Mouse (Mus musculus) heart, adult 18-20 months (tissue): ENCODE results near the gene Igtp. TPM values are rescaled to one million over a fixed set of nuclear protein-coding genes. Genes with fewer than 3 reads are reported as not detected.
"Not testable (repeated sequence)": the region's sequence is repeated elsewhere in the genome, so short reads cannot be mapped to it uniquely, and the experiment has no call there.

Experiments
- DNase-seq, 2 experiments: peaks; one replicate each; pipeline ENCODE4 v3.0.0; 2021 to 2022; ENCODE audit warnings: mixed read lengths in 1 of 2
- long read RNA-seq, 2 experiments: library from polyadenylated mRNA; stranded (forward); transcript quantifications; one replicate each; pipeline ENCODE4 v2.0.0; 2021
- total RNA-seq, 2 experiments: library from RNA; stranded (reverse); gene quantifications; 2 replicates each; pipeline ENCODE4 v1.2.3; 2021

Igtp gene
- total RNA-seq: 10 to 100 TPM in 1 of 2 experiments, 1 to 10 TPM in 1; 9.2 to 33.3 TPM
- long read RNA-seq, experiment 1, transcript Igtp-201 (3 exons, 2,022 nt): major isoform, 14 of 23 reads
- long read RNA-seq, experiment 1, partial matches to known transcripts: 8 of 23 reads
- long read RNA-seq, experiment 1, other reads (novel, unspliced or antisense): 0 of 23 reads
- long read RNA-seq, experiment 2, partial matches to known transcripts: 0 of 6 reads
- long read RNA-seq, experiment 2, other reads (novel, unspliced or antisense): 2 of 6 reads

DNA sequence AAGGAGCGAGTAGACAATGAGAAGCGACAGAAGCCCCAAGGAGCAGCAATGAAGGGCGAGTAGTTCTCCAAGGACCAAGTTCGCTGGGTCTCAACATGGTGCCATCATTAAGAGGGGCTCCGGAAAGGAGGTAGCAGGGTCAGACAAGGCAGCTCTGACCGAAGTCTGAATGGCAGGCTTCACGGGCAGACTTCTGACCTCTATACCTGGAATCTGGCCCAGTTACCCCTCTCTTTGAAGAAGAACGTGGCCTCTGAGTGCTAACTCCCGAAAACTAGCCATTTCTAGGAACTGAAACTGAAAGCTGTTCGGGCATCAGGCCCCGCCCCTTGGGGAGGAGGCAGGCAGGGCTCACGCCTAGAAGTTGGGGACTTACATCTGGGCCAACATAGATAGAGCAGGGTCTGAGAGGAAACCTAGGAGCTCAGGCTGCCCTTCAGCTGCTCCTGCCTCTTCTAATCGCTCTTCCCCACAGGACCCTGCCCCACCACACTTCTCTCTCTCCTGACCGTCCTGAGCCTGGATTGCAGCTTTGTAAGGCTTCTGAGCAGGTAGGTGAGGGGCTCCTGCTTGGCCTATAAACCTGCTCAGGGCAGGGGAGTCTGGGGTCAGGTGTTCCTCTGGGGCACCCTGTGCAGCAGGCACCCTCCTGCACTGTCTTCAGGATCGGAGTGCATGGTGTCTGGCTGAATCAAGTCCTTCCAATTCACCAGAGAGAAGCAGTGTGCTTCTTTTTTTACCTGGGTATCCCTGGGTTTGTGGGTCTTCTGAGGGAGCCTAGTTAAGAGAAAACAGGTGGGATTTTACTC lies at the start of gene Igtp, which contains the start of gene Irgm2:
TSS of gene Igtp (plus strand) at position 328 of the 809 bp plus-strand sequence.
TSS of gene Irgm2 (plus strand) at position 390 of the 809 bp plus-strand sequence.
- DNase-seq: peak; percentile 92

DNA sequence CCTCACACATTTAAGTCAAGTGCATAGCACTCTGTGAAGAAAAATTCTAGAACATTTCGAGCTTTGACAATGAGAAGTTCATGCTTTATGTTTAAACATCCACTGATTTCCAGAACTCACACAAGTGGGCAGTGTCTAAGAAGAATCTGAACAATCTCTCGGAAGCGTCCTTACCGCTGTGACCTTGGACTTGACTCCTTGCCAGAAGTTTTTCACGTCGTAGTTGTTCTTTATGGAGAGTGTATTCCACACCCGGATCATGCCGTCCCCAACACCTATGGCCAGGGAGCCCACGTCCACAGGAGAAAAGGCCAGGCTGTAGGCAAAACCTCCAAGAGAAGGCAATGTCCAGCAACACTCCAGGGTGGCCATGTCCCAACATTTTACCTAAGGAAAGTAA lies 43.9 kb upstream of the Igtp start:
- no peak for DNase-seq

DNA sequence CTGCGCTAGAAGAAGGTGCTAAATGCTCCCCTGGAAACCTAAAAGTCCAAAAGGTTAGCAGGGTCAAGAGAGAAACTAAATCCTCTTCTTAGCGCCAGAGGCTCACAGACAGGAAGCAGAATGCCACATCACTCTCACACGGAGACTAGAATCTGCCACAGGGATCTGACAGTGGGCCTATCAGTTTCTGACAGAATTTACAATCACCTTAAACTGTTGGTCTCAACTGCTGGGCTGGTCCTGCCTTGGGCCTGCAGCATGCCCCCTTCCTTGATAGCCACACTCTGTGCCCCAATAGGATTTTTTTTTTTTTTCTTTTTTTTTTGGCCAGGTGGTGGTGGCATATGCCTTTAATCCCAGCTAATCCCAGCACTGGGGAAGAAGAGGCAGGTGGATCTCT lies 42.5 kb upstream of the Igtp start:
- DNase-seq: no peak

DNA sequence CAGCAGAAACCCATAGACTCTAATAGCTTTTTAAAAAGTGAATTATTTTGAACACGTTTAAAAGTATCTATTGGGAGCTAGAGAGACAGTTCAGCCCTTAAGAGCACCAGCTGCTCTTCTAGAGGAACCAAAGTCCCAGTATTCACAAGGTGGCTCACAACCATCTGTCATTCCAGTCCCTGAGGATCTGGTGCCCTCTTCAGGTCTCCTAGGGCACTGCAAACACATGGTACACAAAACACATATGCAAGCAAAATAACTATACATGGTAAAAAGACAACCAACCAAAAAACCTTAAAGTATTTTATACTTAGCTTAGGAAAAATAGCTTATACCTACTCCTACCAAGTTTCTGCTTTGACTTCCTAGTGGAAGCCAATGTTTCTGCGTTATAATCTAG lies 34.3 kb upstream of the Igtp start:
- no peak for DNase-seq

DNA sequence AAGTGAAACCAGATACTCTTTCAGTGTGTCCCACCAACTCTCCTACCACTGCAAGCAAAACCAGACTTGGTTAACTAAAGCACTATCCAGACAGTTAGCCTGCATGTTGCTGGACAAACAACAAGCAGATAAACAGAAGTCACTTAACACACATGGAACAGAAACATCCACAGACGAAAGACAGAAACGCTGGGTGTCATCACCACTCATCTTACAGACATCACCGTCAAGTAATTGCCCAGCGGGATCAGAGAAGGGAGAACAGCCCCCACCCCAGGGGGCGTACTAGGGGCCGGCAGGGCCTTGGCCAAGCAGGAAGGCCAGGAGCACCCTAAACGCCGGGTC lies 31.6 kb upstream of the Igtp start:
- DNase-seq: no peak

GRCm38 (mm10) chr11:58168167-58168915 lies 31.0 kb upstream of the Igtp start, which contains the start of gene Gemin5:
Gene Gemin5, minus strand, starts transcription at chr11:58168539.
- DNase-seq: peak; percentile 85 to 87

DNA sequence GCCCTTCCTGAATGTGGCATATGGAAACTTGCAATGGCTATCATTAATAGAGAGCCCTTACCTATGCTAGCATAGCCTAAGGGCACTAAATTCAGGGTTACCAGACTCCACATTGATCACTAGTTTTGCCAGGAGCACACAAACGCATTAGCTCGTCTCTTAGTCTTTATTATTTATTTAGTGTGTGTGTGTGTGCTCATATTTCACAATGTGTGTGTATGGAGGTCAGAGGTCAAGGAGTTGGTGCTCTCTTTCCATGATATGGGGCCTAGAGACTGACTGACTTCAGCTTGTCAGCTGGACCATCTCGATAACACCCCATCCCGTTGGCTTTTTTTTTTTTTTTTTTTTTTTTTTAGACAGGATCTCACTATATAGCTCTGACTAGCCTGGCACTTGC lies 29.7 kb upstream of the Igtp start:
- no peak for DNase-seq

DNA sequence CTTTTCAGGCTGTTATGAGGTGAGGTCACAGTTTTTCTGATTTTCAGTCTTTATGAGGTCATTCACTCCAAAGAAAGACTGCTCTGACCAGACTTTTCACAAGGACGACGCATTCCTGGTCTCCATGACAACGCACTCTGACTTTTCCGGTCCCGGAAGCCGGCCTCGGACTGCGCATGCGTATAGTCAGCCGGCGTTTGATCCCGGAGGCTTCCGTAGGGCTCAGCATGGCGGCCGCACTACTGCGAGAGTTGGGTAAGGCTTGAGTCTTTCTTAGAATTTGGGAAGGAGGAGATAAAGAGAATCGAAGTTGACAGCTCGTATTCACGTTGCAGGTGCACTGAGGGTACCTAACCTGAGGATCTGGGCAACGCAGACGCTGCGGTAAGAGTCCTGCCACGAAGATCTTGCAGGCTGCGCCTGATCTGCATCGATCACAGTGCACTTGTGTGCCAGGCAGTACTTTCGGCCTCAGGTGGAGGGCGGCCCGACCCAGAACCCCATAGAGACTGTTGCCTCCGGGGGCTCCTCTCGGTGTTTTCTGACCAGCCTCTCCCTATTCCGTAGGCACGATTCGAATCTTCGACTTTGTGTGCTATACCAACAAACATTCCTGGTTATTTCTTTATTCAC lies 27.8 kb upstream of the Igtp start, which contains the start of gene Mrpl22:
TSS of gene Mrpl22 (plus strand) at position 203 of the 633 bp plus-strand sequence.
- peak; percentile 96 to 98 for DNase-seq

DNA sequence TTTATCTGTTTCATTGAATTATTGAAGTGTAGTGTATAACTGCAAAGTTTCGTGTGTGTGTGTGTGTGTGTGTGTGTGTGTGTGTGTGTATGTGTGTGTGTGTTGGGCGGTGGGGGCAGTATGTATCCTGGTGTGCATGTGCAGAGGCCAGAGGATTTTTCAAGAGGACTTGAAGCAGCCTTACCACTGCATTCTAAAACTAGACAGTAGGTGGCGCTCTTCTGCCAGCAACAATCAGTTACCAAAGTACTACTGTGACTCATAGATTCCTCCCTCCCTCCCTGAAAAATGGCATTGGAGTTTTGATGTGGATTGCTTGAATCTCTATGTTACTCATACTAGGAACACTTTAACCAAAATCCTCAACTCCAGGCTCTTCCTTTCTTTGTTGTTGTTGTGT lies 19.8 kb upstream of the Igtp start:
- peak; percentile 86 to 88 for DNase-seq

GRCm38 (mm10) chr11:58179986-58180385 lies 19.4 kb upstream of the Igtp start:
- not testable (repeated sequence) for DNase-seq

- no peak for DNase-seq
Measured at GRCm38 (mm10) chr11:58180756-58181155, 18.6 kb upstream of the Igtp start.

- peak; percentile 45 to 47 for DNase-seq
Measured at GRCm38 (mm10) chr11:58183579-58183978, 15.8 kb upstream of the Igtp start.

- no peak for DNase-seq
Measured at GRCm38 (mm10) chr11:58189675-58190074, 9.7 kb upstream of the Igtp start.

GRCm38 (mm10) chr11:58193326-58193725 lies 6.0 kb upstream of the Igtp start:
- peak; percentile 63 to 73 for DNase-seq

DNA sequence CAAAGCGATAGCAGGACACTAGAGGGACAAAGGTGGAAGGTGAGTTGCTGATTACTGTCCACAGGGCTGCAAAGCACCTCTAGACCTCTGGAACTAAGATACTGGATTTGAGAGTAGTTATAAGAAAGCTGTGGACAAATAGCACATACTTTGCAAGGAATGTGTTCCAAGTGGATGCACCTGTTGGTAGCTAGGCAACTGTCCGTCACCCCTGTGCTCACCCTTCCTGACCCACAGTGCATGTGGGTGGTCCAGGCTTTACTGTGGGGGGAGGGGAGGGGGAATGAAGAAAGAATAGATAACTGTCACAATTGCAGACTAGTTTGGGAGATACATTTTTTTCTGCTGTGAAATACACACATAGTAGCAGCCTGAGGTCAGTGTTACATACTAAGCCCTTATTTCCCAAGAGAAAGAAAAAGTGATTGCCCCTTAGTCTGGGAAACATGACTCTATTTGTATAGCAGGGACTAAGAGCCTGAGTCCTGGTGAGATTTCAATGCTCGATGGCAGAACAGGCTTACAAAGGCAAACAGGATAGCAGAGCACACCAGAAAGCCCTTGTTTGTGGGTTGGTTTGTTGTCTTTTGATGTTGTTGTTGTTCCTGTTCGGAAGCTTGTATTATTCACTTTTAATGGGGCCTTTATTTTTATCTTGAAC lies 5.4 kb upstream of the Igtp start:
- DNase-seq: no peak

DNA sequence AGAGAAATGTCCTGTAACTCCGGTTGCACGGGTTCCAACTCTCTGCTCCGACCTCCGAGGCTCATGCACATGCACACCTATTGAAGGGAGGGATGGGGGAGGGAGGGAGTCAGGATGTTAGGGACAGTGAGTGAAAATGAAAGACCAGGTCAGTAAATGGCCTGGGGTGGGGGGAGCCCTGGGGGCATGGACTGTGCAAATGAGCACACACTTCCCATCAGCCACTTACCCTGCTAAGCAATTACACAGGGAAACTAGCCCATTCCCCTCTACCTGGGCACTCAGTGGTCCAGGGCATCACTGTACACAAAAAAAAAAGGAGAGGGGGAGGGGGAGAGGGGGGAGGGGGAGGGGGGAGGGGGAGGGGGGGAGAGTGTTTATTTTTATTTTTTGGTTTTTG lies 693 bp upstream of the Igtp start:
- DNase-seq: no peak

GRCm38 (mm10) chr11:58200226-58200625 lies 870 bp downstream of the Igtp start:
- DNase-seq: no peak

DNA sequence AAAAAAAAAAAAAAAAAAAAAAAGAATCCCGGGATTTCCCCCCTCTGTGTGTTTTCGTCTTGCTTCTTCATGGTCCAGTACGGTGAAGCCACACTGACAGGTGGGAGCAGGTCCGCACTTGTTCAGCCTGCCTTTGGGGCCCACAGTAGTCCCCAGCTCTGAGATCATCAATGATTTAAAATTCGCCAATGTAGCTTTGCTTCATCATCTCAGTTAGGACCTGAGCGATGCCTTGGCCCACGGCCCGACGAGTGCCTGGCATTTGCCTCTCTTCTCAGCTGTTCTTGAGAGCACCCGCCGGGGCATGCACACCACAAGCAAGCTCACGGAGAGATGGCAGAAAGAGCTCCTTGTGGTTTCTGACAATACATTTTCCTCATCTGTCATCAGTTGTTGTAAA lies 1.7 kb downstream of the Igtp start:
- no peak for DNase-seq

DNA sequence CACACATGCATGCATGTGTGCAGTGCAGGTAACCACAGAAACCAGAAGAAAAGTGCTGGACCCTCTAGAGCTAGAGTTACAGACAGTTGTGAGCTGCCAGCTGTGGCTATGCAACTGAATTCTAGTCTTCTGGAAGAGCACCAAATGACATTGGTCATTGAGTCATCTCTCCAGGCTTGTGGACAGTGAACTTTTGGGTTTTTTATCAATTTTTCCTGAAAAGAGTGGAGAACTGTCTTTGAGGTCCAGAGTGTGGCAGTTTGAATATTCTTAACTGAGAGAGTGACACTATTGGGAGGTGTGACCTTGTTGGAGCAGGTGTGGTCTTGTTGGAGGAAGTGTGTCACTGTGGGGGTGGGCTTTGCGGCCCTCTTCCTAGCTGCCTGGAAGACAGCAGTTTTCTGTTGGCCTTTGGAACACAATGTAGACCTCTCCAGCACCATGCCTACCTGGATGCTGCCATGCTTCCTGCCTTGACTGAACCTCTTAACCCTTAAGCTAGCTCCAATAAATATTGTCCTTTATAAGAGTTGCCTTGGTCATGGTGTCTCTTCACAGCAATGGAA lies 11.0 kb downstream of the Igtp start:
- DNase-seq: no peak

- no peak for DNase-seq
Measured at GRCm38 (mm10) chr11:58211062-58211681, 11.8 kb downstream of the Igtp start.

GRCm38 (mm10) chr11:58211682-58212067 lies 12.3 kb downstream of the Igtp start:
- DNase-seq: no peak
